Mouse (Mus musculus) heart, adult 11 months (tissue): ENCODE measurements around the gene Kifc3.
"Not testable (repeated sequence)": the region's sequence is repeated elsewhere in the genome, so short reads cannot be mapped to it uniquely, and the experiment has no call there.

Source experiments
- DNase-seq: peaks from one replicate; pipeline ENCODE4 v3.0.0; 2022

Gene Kifc3

GRCm38 (mm10) chr8:95201491-95201890 lies 1.1 kb downstream of the Kifc3 start:
- no peak for DNase-seq

- DNase-seq, result no peak
These were observed 2.6 kb downstream of the Kifc3 start for GRCm38 (mm10) chr8:95200001-95200405.

- DNase-seq, result no peak
These were observed 6.9 kb downstream of the Kifc3 start for GRCm38 (mm10) chr8:95195728-95196127.

- DNase-seq, result no peak
These were observed 11.0 kb downstream of the Kifc3 start for GRCm38 (mm10) chr8:95191497-95192175.

- DNase-seq, result no peak
These were observed 15.0 kb downstream of the Kifc3 start for GRCm38 (mm10) chr8:95187579-95187978.

GRCm38 (mm10) chr8:95185891-95186513 lies 16.6 kb downstream of the Kifc3 start:
- DNase-seq, result no peak

GRCm38 (mm10) chr8:95185104-95185503 lies 17.5 kb downstream of the Kifc3 start:
- DNase-seq, result no peak

GRCm38 (mm10) chr8:95184171-95184570 lies 18.4 kb downstream of the Kifc3 start:
- no peak for DNase-seq

GRCm38 (mm10) chr8:95181850-95182249 lies 20.8 kb downstream of the Kifc3 start:
- no peak for DNase-seq

- no peak for DNase-seq
These were observed 24.4 kb downstream of the Kifc3 start for GRCm38 (mm10) chr8:95178191-95178590.

- no peak for DNase-seq
These were observed 25.6 kb downstream of the Kifc3 start for GRCm38 (mm10) chr8:95176985-95177384.

- no peak for DNase-seq
These were observed 26.8 kb downstream of the Kifc3 start for GRCm38 (mm10) chr8:95175808-95176207.

GRCm38 (mm10) chr8:95175306-95175705 lies 27.3 kb downstream of the Kifc3 start:
- DNase-seq, result no peak

GRCm38 (mm10) chr8:95172433-95172832 lies 30.2 kb downstream of the Kifc3 start:
- no peak for DNase-seq

- DNase-seq, result no peak
These were observed 34.9 kb downstream of the Kifc3 start for GRCm38 (mm10) chr8:95167726-95168125.

- peak; percentile 87 for DNase-seq
These were observed 36.2 kb downstream of the Kifc3 start for GRCm38 (mm10) chr8:95166400-95166799.

- peak; percentile 98 for DNase-seq
These were observed 36.7 kb downstream of the Kifc3 start for GRCm38 (mm10) chr8:95165923-95166322.

- no peak for DNase-seq
These were observed 38.1 kb downstream of the Kifc3 start for GRCm38 (mm10) chr8:95164469-95164868.

GRCm38 (mm10) chr8:95163969-95164368 lies 38.6 kb downstream of the Kifc3 start:
- DNase-seq, result not testable (repeated sequence)

GRCm38 (mm10) chr8:95162785-95163184 lies 39.8 kb downstream of the Kifc3 start:
- peak; percentile 89 for DNase-seq

GRCm38 (mm10) chr8:95159344-95159743 lies 43.3 kb downstream of the Kifc3 start:
- no peak for DNase-seq

GRCm38 (mm10) chr8:95158654-95159053 lies 44.0 kb downstream of the Kifc3 start:
- no peak for DNase-seq

- no peak for DNase-seq
These were observed 45.5 kb downstream of the Kifc3 start for GRCm38 (mm10) chr8:95157145-95157544.

- DNase-seq, result no peak
These were observed 46.5 kb downstream of the Kifc3 start for GRCm38 (mm10) chr8:95156108-95156507.

- no peak for DNase-seq
These were observed 47.3 kb downstream of the Kifc3 start for GRCm38 (mm10) chr8:95155361-95155760.
